Mouse (Mus musculus) embryonic facial prominence, embryonic 10.5 days (tissue): ENCODE data around the gene Foxk2. TPM values are rescaled to one million over a fixed set of nuclear protein-coding genes. Genes with fewer than 3 reads are reported as not detected.
"Not testable (repeated sequence)": the region's sequence is repeated elsewhere in the genome, so short reads cannot be mapped to it uniquely, and the experiment has no call there.

Experiments
- DNase-seq: peaks from one replicate; pipeline ENCODE4 v3.0.0-alpha.2; 2017; ENCODE audit warnings: low spot score
- H3K27ac ChIP-seq: fragments of 300-500 bp; sonication (generic); replicated peaks from 2 replicates; pipeline ENCODE4 v1.5.1; 2016; ENCODE audit warnings: mild to moderate bottlenecking
- H3K27me3 ChIP-seq: fragments of 300-500 bp; sonication (generic); replicated peaks from 2 replicates; pipeline ENCODE4 v1.6.1; 2016; ENCODE audit warnings: low read depth, mild to moderate bottlenecking; ENCODE audit not compliant: poor library complexity, severe bottlenecking
- H3K36me3 ChIP-seq: fragments of 300-500 bp; sonication (generic); replicated peaks from 2 replicates; pipeline ENCODE4 v1.6.1; 2016; ENCODE audit warnings: mild to moderate bottlenecking, moderate library complexity
- H3K4me1 ChIP-seq: fragments of 300-500 bp; sonication (generic); 2 replicates; pipeline ENCODE4 v1.6.1; 2016
- H3K4me3 ChIP-seq: fragments of 300-500 bp; sonication (generic); 2 replicates; pipeline ENCODE4 v1.5.1; 2016; ENCODE audit warnings: mild to moderate bottlenecking, moderate library complexity
- H3K9me3 ChIP-seq: fragments of 300-500 bp; sonication (generic); 2 replicates; pipeline ENCODE4 v1.6.1; 2016; ENCODE audit warnings: mild to moderate bottlenecking
- WGBS: fragments of 180-500 bp; shearing (Covaris S2); methylation state at CpG from one replicate; pipeline ENCODE4 v1.1.7; 2016; 5-methylcytosine and 5-hydroxymethylcytosine counted together
- polyA plus RNA-seq: library from polyadenylated mRNA; unstranded; fragments of >200 nt; fragmentation: Nextera tagmentation; extraction: Ambion mirVana; gene quantifications from 2 replicates; pipeline ENCODE4 v1.2.1, GENCODE M21; 2016

The Foxk2 gene
- polyA plus RNA-seq, 1 experiment from 2014 or later = 10.1 TPM

- not testable (repeated sequence) for H3K4me3 ChIP-seq, H3K27ac ChIP-seq, H3K27me3 ChIP-seq, DNase-seq, H3K9me3 ChIP-seq
- 84% methylated on average over 3 of the region's 3 CpGs for WGBS
- H3K36me3 ChIP-seq = peaks cover 68% of the 10 kb centered on the region
- peaks cover 13% of the 10 kb centered on the region for H3K4me1 ChIP-seq
Measured at GRCm38 (mm10) chr11:121348727-121349126, 88.9 kb downstream of the Foxk2 start.

GRCm38 (mm10) chr11:121353326-121354090 is 93.7 kb downstream of the Foxk2 start:
- Histone ChIP-seq H3K4me1 (peaks cover 20% of the 10 kb centered on the region), H3K27ac (peak overlapping the region; percentile 94), H3K36me3 (peaks cover 26% of the 10 kb centered on the region), H3K4me3 (peak overlapping the region; percentile 99), H3K9me3 (no peaks in the 10 kb centered on the region), H3K27me3 (no peaks in the 10 kb centered on the region)
- WGBS = 4% methylated on average over 41 of the region's 41 CpGs
- DNase-seq = no peak

GRCm38 (mm10) chr11:121354091-121354707 is 94.4 kb downstream of the Foxk2 start, which contains the start of gene Wdr45b:
Wdr45b (minus strand) TSS chr11:121354445.
- under 1% methylated on average over 69 of the region's 69 CpGs for WGBS
- peak within 1 kb of the TSS; percentile 99 for H3K4me3 ChIP-seq
- no peaks in the 10 kb centered on the region for H3K9me3 ChIP-seq
- H3K27ac ChIP-seq = peak within 1 kb of the TSS; percentile 94
- no peaks in the 10 kb centered on the region for H3K27me3 ChIP-seq
- peaks cover 20% of the 10 kb centered on the region for H3K36me3 ChIP-seq
- peaks cover 20% of the 10 kb centered on the region for H3K4me1 ChIP-seq
- DNase-seq = peak; percentile 98

Other genes with a start within 250 kb of the Foxk2 start
- gene Cd7, start 220.6 kb upstream of the Foxk2 start, polyA plus RNA-seq = not detected in 2 replicates
- not detected in 2 replicates for gene Sectm1b, start 196.4 kb upstream of the Foxk2 start, polyA plus RNA-seq
- gene Sectm1a, start 178.8 kb upstream of the Foxk2 start, polyA plus RNA-seq = not detected in 2 replicates
- gene Tex19.2, start 141.3 kb upstream of the Foxk2 start, polyA plus RNA-seq = not detected in 2 replicates
- 0.11 TPM in 1 of 2 replicates, not detected in the other for gene Tex19.1, start 113.8 kb upstream of the Foxk2 start, polyA plus RNA-seq
- gene Uts2r, start 99.7 kb upstream of the Foxk2 start, polyA plus RNA-seq = 0.09 TPM in 1 of 2 replicates, not detected in the other
- 5.1 and 5.5 TPM in 2 replicates for gene Hexdc, start 55.6 kb upstream of the Foxk2 start, polyA plus RNA-seq
- gene Ogfod3, start 55.3 kb upstream of the Foxk2 start, polyA plus RNA-seq = 18.5 and 21.6 TPM in 2 replicates
- 29.4 and 31.4 TPM in 2 replicates for gene Cybc1, start 30.7 kb upstream of the Foxk2 start, polyA plus RNA-seq
- gene Narf, start 22.7 kb upstream of the Foxk2 start, polyA plus RNA-seq = 55.6 and 56.8 TPM in 2 replicates
- 101 and 103 TPM in 2 replicates for gene Wdr45b, start 94.5 kb downstream of the Foxk2 start, polyA plus RNA-seq
- 1.2 and 1.3 TPM in 2 replicates for gene Rab40b, start 128.3 kb downstream of the Foxk2 start, polyA plus RNA-seq
- gene Fn3krp, start 161.4 kb downstream of the Foxk2 start, polyA plus RNA-seq = 6.3 and 7.8 TPM in 2 replicates
- gene Fn3k, start 174.9 kb downstream of the Foxk2 start, polyA plus RNA-seq = 0.30 and 0.50 TPM in 2 replicates
- 55.0 and 57.7 TPM in 2 replicates for gene Tbcd, start 192.0 kb downstream of the Foxk2 start, polyA plus RNA-seq